Mouse (Mus musculus) CH12.LX (cell line): Measurements from ENCODE around the gene Srsf2. TPM values are rescaled to one million over a fixed set of nuclear protein-coding genes. Genes with fewer than 3 reads are reported as not detected.

Source experiments
- DNase-seq: peaks from one replicate; pipeline ENCODE4 v3.0.0-alpha.2; 2013; ENCODE audit errors: extremely low read depth
- H3K27ac ChIP-seq: 2 replicates; pipeline ENCODE4 v1.5.1; 2012; ENCODE audit warnings: low read depth, mild to moderate bottlenecking, control low read depth, moderate library complexity; ENCODE audit not compliant: insufficient read depth
- H3K27me3 ChIP-seq: replicated peaks from 2 replicates; pipeline ENCODE3; 2012; ENCODE audit warnings: inconsistent platforms
- H3K36me3 ChIP-seq, 2 experiments: replicated peaks in 1 of 2; 2 replicates each; pipeline versions ENCODE3 to v1.6.1; 2012; ENCODE audit warnings: inconsistent platforms in 1 of 2, low read length in 1 of 2, mild to moderate bottlenecking in 1 of 2, mixed read lengths in 1 of 2, moderate library complexity in 1 of 2; ENCODE audit not compliant: control insufficient read depth in 1 of 2, insufficient read depth in 1 of 2
- H3K4me1 ChIP-seq, 2 experiments: 2 replicates each; pipeline ENCODE4 v1.6.1; 2012; ENCODE audit warnings: inconsistent platforms in 1 of 2, moderate library complexity in 1 of 2; ENCODE audit not compliant: insufficient read depth in 2 of 2, control insufficient read depth in 1 of 2
- H3K4me2 ChIP-seq: 2 replicates; pipeline ENCODE4 v1.6.1; 2012; ENCODE audit warnings: low read depth, mild to moderate bottlenecking, control low read depth; ENCODE audit not compliant: poor library complexity, insufficient read depth, severe bottlenecking
- H3K4me3 ChIP-seq, 3 experiments: fragments of 150-350 bp in 1 of 3; sonication (generic) in 1 of 3; replicated peaks in 1 of 3; 2 replicates each; pipeline versions ENCODE3 to v1.5.1; 2011 to 2012; ENCODE audit warnings: low read depth in 2 of 3, low read length in 2 of 3, mild to moderate bottlenecking in 2 of 3, moderate library complexity in 2 of 3, control low read depth in 1 of 3, improper control_type of control experiment in 1 of 3, inconsistent platforms in 1 of 3, mixed read lengths in 1 of 3; ENCODE audit not compliant: poor library complexity in 1 of 3
- H3K79me2 ChIP-seq: replicated peaks from 2 replicates; pipeline ENCODE4 v1.6.1; 2012; ENCODE audit warnings: mild to moderate bottlenecking, moderate library complexity; ENCODE audit not compliant: control insufficient read depth, poor library complexity, insufficient read depth, severe bottlenecking; ENCODE audit errors: extremely low read depth
- H3K9ac ChIP-seq: 2 replicates; pipeline ENCODE4 v1.6.1; 2012; ENCODE audit warnings: low read depth, mild to moderate bottlenecking, control low read depth, moderate library complexity; ENCODE audit not compliant: insufficient read depth
- H3K9me3 ChIP-seq: replicated peaks from 2 replicates; pipeline ENCODE3; 2012; ENCODE audit warnings: low read length, inconsistent platforms, mixed read lengths
- BHLHE40 ChIP-seq: IDR thresholded peaks from 2 replicates; pipeline ENCODE4 v1.6.1; 2011; ENCODE audit warnings: mild to moderate bottlenecking, low read depth, low read length, improper control_type of control experiment
- CHD1 ChIP-seq: IDR thresholded peaks from 2 replicates; pipeline ENCODE4 v1.6.1; 2012; ENCODE audit warnings: low read depth, low read length, improper control_type of control experiment, inconsistent platforms
- CHD2 ChIP-seq: IDR thresholded peaks from 2 replicates; pipeline ENCODE4 v1.6.1; 2011; ENCODE audit warnings: low read length, improper control_type of control experiment
- CTCF ChIP-seq, 2 experiments: IDR thresholded peaks in 1 of 2; conservative IDR thresholded peaks in 1 of 2; 2 replicates each; pipeline ENCODE4 v1.5.1; 2011 to 2012; ENCODE audit warnings: low read depth in 2 of 2, low read length in 2 of 2, improper control_type of control experiment in 1 of 2, inconsistent platforms in 1 of 2, mild to moderate bottlenecking in 1 of 2, moderate library complexity in 1 of 2
- E2F4 ChIP-seq: IDR thresholded peaks from 2 replicates; pipeline ENCODE4 v1.6.1; 2011; ENCODE audit warnings: low read depth, low read length, improper control_type of control experiment; ENCODE audit not compliant: insufficient replicate concordance
- ELF1 ChIP-seq: IDR thresholded peaks from 2 replicates; pipeline ENCODE4 v1.6.1; 2014; ENCODE audit warnings: low read depth, mild to moderate bottlenecking, inconsistent platforms, low read length, improper control_type of control experiment
- EP300 ChIP-seq: IDR thresholded peaks from 2 replicates; pipeline ENCODE4 v1.6.1; 2011; ENCODE audit warnings: low read length, improper control_type of control experiment
- GABPA ChIP-seq: IDR thresholded peaks from 2 replicates; pipeline ENCODE4 v1.6.1; 2012; ENCODE audit warnings: low read depth, low read length, improper control_type of control experiment, inconsistent platforms; ENCODE audit not compliant: insufficient replicate concordance
- HCFC1 ChIP-seq: IDR thresholded peaks from 2 replicates; pipeline ENCODE4 v1.6.1; 2012; ENCODE audit warnings: low read depth, mild to moderate bottlenecking, inconsistent platforms, low read length, improper control_type of control experiment
- IRF4 ChIP-seq: IDR thresholded peaks from 2 replicates; pipeline ENCODE4 v1.6.1; 2014; ENCODE audit warnings: low read depth, mild to moderate bottlenecking, inconsistent platforms, low read length, improper control_type of control experiment
- JUND ChIP-seq: conservative IDR thresholded peaks from 2 replicates; pipeline ENCODE4 v1.6.1; 2011; ENCODE audit warnings: low read depth, low read length, improper control_type of control experiment
- KAT2A ChIP-seq: IDR thresholded peaks from 2 replicates; pipeline ENCODE4 v1.6.1; 2012; ENCODE audit warnings: low read length, improper control_type of control experiment, inconsistent platforms; ENCODE audit not compliant: insufficient replicate concordance
- MAFK ChIP-seq: IDR thresholded peaks from 2 replicates; pipeline ENCODE4 v1.6.1; 2011; ENCODE audit warnings: low read length, improper control_type of control experiment; ENCODE audit not compliant: insufficient replicate concordance
- MAZ ChIP-seq: IDR thresholded peaks from 2 replicates; pipeline ENCODE4 v1.6.1; 2012; ENCODE audit warnings: low read depth, mild to moderate bottlenecking, inconsistent platforms, low read length, improper control_type of control experiment, moderate library complexity
- MEF2A ChIP-seq: IDR thresholded peaks from 2 replicates; pipeline ENCODE4 v1.6.1; 2014; ENCODE audit warnings: low read depth, mild to moderate bottlenecking, inconsistent platforms, low read length, improper control_type of control experiment, borderline replicate concordance
- MXI1 ChIP-seq: IDR thresholded peaks from 2 replicates; pipeline ENCODE4 v1.6.1; 2011; ENCODE audit warnings: mild to moderate bottlenecking, low read depth, low read length, improper control_type of control experiment
- NELFE ChIP-seq: IDR thresholded peaks from 2 replicates; pipeline ENCODE4 v1.6.1; 2011; ENCODE audit warnings: low read depth, low read length, improper control_type of control experiment
- NRF1 ChIP-seq: IDR thresholded peaks from 2 replicates; pipeline ENCODE4 v1.6.1; 2014; ENCODE audit warnings: low read depth, mild to moderate bottlenecking, inconsistent platforms, low read length, improper control_type of control experiment, moderate library complexity
- POLR2A ChIP-seq: IDR thresholded peaks from 2 replicates; pipeline ENCODE4 v1.6.1; 2011; ENCODE audit warnings: low read depth, mild to moderate bottlenecking, improper control_type of control experiment, low read length
- POLR2AphosphoS2 ChIP-seq: IDR thresholded peaks from 2 replicates; pipeline ENCODE4 v1.6.1; 2011; ENCODE audit warnings: low read depth, low read length, improper control_type of control experiment
- RAD21 ChIP-seq: IDR thresholded peaks from 2 replicates; pipeline ENCODE4 v1.6.1; 2011; ENCODE audit warnings: low read depth, mild to moderate bottlenecking, low read length, improper control_type of control experiment, moderate library complexity
- RCOR1 ChIP-seq: conservative IDR thresholded peaks from 2 replicates; pipeline ENCODE4 v1.6.1; 2012; ENCODE audit warnings: low read depth, mild to moderate bottlenecking, inconsistent platforms, low read length, improper control_type of control experiment
- SIN3A ChIP-seq: IDR thresholded peaks from 2 replicates; pipeline ENCODE4 v1.6.1; 2012; ENCODE audit warnings: low read length, improper control_type of control experiment, inconsistent platforms
- SMC3 ChIP-seq: IDR thresholded peaks from 2 replicates; pipeline ENCODE4 v1.6.1; 2011; ENCODE audit warnings: low read depth, low read length, improper control_type of control experiment
- TBP ChIP-seq: conservative IDR thresholded peaks from 2 replicates; pipeline ENCODE4 v1.6.1; 2011; ENCODE audit warnings: low read depth, low read length, improper control_type of control experiment
- UBTF ChIP-seq: IDR thresholded peaks from 2 replicates; pipeline ENCODE4 v1.6.1; 2012; ENCODE audit warnings: low read depth, mild to moderate bottlenecking, inconsistent platforms, low read length, improper control_type of control experiment, moderate library complexity
- USF1 ChIP-seq: IDR thresholded peaks from 2 replicates; pipeline ENCODE4 v1.6.1; 2014; ENCODE audit warnings: low read depth, mild to moderate bottlenecking, inconsistent platforms, low read length, improper control_type of control experiment
- USF2 ChIP-seq: conservative IDR thresholded peaks from 2 replicates; pipeline ENCODE4 v1.6.1; 2011; ENCODE audit warnings: low read depth, low read length, improper control_type of control experiment
- ZC3H11A ChIP-seq: IDR thresholded peaks from 2 replicates; pipeline ENCODE4 v1.6.1; 2012; ENCODE audit warnings: low read depth, mild to moderate bottlenecking, inconsistent platforms, low read length, improper control_type of control experiment
- ZKSCAN1 ChIP-seq: IDR thresholded peaks from 2 replicates; pipeline ENCODE4 v1.6.1; 2012; ENCODE audit warnings: low read depth, inconsistent platforms, low read length, improper control_type of control experiment, borderline replicate concordance
- ZMIZ1 ChIP-seq: IDR thresholded peaks from 2 replicates; pipeline ENCODE4 v1.6.1; 2012; ENCODE audit warnings: low read depth, mild to moderate bottlenecking, inconsistent platforms, low read length, improper control_type of control experiment
- ZNF384 ChIP-seq: IDR thresholded peaks from 2 replicates; pipeline ENCODE4 v1.6.1; 2012; ENCODE audit warnings: low read depth, low read length, improper control_type of control experiment, inconsistent platforms
- dilution Hi-C: fragments of 300-500 bp; cut with MboI; formaldehyde crosslinking; loops from 2 replicates; pipeline ENCODE4 v1.14.3; 2020; ENCODE audit warnings: low sequenced_read_pairs; ENCODE audit not compliant: extremely low pct_unique_long_range_greater_than_20kb, extremely low pct_ligation_motif_present
- in situ Hi-C: fragments of 300-500 bp; cut with MboI; formaldehyde crosslinking; loops from 3 replicates; pipeline ENCODE4 v1.14.3; 2019; ENCODE audit warnings: low sequenced_read_pairs, low pct_ligation_motif_present, low pct_unique_long_range_greater_than_20kb, mixed read lengths
- polyA plus RNA-seq: library from polyadenylated mRNA; unstranded; fragments of >175 nt; gene quantifications from 2 replicates; pipeline ENCODE4 v1.2.1, GENCODE M21; 2012; ENCODE audit warnings: low read depth; ENCODE audit not compliant: insufficient read length
- total RNA-seq, 2 experiments: library from RNA; depleted of rRNA; stranded (reverse); fragments of 300-350 nt in 1 of 2; fragments of >200 nt in 1 of 2; gene quantifications; 2 replicates each; pipeline ENCODE4 v1.2.3; 2012 to 2014

Srsf2 gene
- total and polyA plus RNA-seq, 3 experiments, result 298 to 1,224 (median 471) TPM

DNA sequence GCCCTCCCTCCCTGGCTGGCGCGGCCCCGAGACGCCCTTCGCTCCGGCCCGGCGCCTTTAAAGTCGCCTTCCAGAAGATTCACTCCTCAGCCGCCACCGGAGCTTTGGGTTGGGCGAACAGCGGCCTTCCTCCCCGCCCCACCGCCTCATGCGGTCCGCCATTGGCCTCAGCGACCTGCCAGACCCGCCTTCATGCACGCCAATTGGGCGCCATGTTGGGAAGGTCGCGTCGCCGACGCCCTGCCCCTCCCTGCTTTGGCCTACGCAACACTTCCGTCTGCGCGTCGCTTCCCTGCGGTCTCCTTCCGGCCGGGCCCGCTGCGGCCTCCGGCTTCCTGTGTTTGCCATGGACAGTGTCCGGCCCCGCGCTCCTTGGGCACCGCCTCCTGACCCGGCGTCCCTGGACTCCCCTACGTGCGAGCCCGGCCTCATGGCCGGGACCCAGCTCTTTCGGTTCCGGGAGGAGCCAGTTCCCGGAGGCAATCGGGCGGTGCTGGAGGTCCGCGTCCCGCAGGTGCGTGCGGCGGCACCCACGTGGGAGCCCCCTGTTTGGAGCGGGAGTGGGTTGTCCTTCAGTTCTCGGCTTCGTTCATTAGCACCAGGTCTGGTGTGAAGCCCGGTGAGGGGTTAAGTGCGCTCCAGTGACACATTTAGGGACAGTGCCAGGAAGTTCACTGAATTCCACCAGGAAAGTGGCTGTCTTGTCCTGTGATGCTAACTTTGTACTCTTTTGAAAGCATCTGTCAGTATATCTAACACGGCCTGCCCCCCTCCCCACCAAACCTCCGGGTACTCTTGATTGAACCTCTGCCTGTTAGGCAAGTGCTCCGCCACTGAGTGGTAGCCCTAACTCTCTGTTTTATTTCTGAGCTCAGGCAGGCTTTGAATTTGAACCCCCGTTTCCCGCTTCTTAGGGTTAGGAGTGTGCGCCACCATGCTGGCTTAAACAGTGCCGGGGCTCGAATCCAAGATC lies 9.3 kb downstream of the Srsf2 start, which contains the start of the genes Mettl23 and Jmjd6 (continued):
- TF ChIP-seq NRF1 (peak; percentile 78), MXI1 (peak; percentile 98), ZMIZ1 (peak; percentile 95), SIN3A (peak; percentile 96), HCFC1 (peak; percentile 96), ZC3H11A (no peak), EP300 (no peak), UBTF (peak; percentile 96), NELFE (peak; percentile 45), IRF4 (peak; percentile 75; the same call in 1 of the 2 replicates), RAD21 (no peak)

DNA sequence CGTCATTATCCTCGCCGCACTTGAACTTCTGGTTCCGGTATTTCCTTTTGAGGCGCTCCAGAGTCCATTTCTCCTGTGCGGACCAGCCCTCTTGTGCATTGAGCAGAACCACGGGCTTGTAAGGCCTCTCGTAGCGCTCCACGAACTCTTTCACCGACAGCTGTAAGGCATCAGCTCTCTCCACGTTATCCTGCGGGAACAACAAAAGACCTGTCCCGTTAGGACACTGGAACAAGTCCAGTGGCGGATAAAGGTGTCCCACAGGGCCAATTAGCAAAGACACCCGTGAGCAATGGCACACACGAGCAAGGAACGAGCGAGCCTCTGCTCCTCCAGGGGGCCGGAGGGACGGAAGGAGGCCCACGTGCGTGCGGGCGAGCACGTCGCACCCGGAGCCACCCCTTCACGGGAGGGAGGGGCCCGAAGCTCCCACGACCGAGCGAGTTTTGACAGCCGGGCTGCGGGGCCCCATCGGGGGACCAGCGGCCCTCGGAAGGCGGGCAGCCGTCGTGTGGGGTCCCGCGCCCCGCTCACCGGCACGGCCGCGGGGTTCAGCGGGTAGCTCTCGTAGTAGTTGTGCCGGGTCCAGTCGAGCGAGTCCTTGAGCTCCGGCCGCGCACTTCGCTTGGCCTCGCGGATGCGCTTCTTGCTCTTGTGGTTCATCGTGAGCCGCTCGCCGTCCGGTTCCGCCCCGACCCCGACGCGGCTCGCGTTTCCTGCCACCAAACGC lies 10.2 kb downstream of the Srsf2 start:
- Histone ChIP-seq H3K4me3 (peak overlapping the region; percentile 83 to 98 (median 88)), H3K9me3 (no peaks in the 10 kb centered on the region), H3K36me3 (peaks cover 32 to 59% of the 10 kb centered on the region in 2 experiments), H3K79me2 (peaks cover 58% of the 10 kb centered on the region), H3K4me1 (peaks cover 14 to 66% of the 10 kb centered on the region in 2 experiments), H3K4me2 (peak overlapping the region; percentile 92), H3K9ac (peak overlapping the region; percentile 92), H3K27ac (peak overlapping the region; percentile 89), H3K27me3 (no peaks in the 10 kb centered on the region)
- dilution Hi-C loops, result no loop called here
- DNase-seq, result peak; percentile 64
- in situ Hi-C loops, result no loop called here
- TF ChIP-seq CHD2 (no peak), IRF4 (0 out of 2 replicates have a peak, but pooled peaks have one; percentile 29), EP300 (no peak), ZKSCAN1 (no peak), USF1 (no peak), KAT2A (no peak), NELFE (peak; percentile 90; the same call in 1 of the 2 replicates), RAD21 (no peak), SMC3 (no peak), JUND (no peak), MAFK (no peak), POLR2A (no peak), SIN3A (peak; percentile 93), ZC3H11A (no peak), TBP (no peak), ELF1 (no peak), ZNF384 (no peak), RCOR1 (no peak), UBTF (no peak), CHD1 (no peak; the same call in 1 of the 2 replicates), BHLHE40 (peak; percentile 95), MEF2A (no peak), NRF1 (no peak), CTCF (conservative IDR thresholded peaks at IDR 0.05 in 1 of 2, IDR thresholded peaks at IDR 0.05 in 1 of 2; ENCODE audit: low read depth in 2 of 2, low read length in 2 of 2) (no peak), MAZ (peak; percentile 65; the same call in 1 of the 2 replicates), GABPA (no peak), E2F4 (no peak), USF2 (no peak), POLR2AphosphoS2 (peak; percentile 17; the same call in 1 of the 2 replicates), HCFC1 (no peak)
